Mouse (Mus musculus) forebrain, postnatal 0 days (tissue): ENCODE data around the gene Mid1. TPM values are rescaled to one million over a fixed set of nuclear protein-coding genes. Genes with fewer than 3 reads are reported as not detected.

Experiments
- ATAC-seq: fragments of 200-750 bp; cut with Nextera tagmentation; 2 replicates; pipeline ENCODE4 v1.8.0; 2017; ENCODE audit warnings: mild to moderate bottlenecking, moderate library complexity
- DNase-seq: peaks from one replicate; pipeline ENCODE4 v3.0.0-alpha.2; 2015
- H3K27ac ChIP-seq: fragments of 300-500 bp; sonication (generic); 2 replicates; pipeline ENCODE4 v1.5.1; 2014; ENCODE audit warnings: low read depth, mild to moderate bottlenecking, antibody characterized with exemption, low read length, moderate library complexity, mixed read lengths
- H3K27me3 ChIP-seq: fragments of 300-500 bp; sonication (generic); 2 replicates; pipeline ENCODE4 v1.6.1; 2014; ENCODE audit warnings: mild to moderate bottlenecking, low read length, mixed read lengths; ENCODE audit not compliant: insufficient read depth
- H3K36me3 ChIP-seq: fragments of 300-500 bp; sonication (generic); 2 replicates; pipeline ENCODE4 v1.6.1; 2014; ENCODE audit warnings: mild to moderate bottlenecking, moderate library complexity; ENCODE audit not compliant: insufficient read depth
- H3K4me1 ChIP-seq: fragments of 300-500 bp; sonication (generic); 2 replicates; pipeline ENCODE4 v1.6.1; 2014; ENCODE audit warnings: antibody characterized with exemption; ENCODE audit not compliant: insufficient read depth
- H3K4me2 ChIP-seq: fragments of 300-500 bp; sonication (generic); 2 replicates; pipeline ENCODE4 v1.6.1; 2014; ENCODE audit warnings: low read depth, mild to moderate bottlenecking, moderate library complexity
- H3K4me3 ChIP-seq: fragments of 300-500 bp; sonication (generic); 2 replicates; pipeline ENCODE4 v1.5.1; 2014; ENCODE audit warnings: low read depth, low read length, mixed read lengths
- H3K9ac ChIP-seq: fragments of 300-500 bp; sonication (generic); 2 replicates; pipeline ENCODE4 v1.6.1; 2014; ENCODE audit warnings: mild to moderate bottlenecking
- H3K9me3 ChIP-seq: fragments of 300-500 bp; sonication (generic); 2 replicates; pipeline ENCODE4 v1.6.1; 2016; ENCODE audit warnings: low read length
- CTCF ChIP-seq: sonication (generic); IDR thresholded peaks from 2 replicates; pipeline ENCODE4 v1.5.1; 2016; ENCODE audit warnings: antibody characterized with exemption, control low read depth, low read depth
- WGBS: fragments of 180-500 bp; shearing (Covaris S2); extraction: QIAGEN DNeasy Blood & Tissue Kit; methylation state at CpG from one replicate; pipeline ENCODE4 v1.1.7; 2014; 5-methylcytosine and 5-hydroxymethylcytosine counted together
- polyA plus RNA-seq: library from polyadenylated mRNA; unstranded; fragments of >200 nt; fragmentation: Nextera tagmentation; extraction: Ambion mirVana; gene quantifications from 2 replicates; pipeline ENCODE4 v1.2.1, GENCODE M21; 2015
- total RNA-seq: library from RNA; depleted of rRNA; stranded (reverse); fragments of >200 nt; gene quantifications from 2 replicates; pipeline ENCODE4 v1.2.3, GENCODE M21; 2014

Mid1 gene
- total and polyA plus RNA-seq, 2 experiments from 2014 or later, result 4.2 to 5.7 TPM

- ATAC-seq, result no peak
- Histone ChIP-seq H3K4me3 (no peak overlapping the region), H3K27me3 (no peaks in the 10 kb centered on the region), H3K9ac (no peak overlapping the region), H3K9me3 (no peaks in the 10 kb centered on the region), H3K4me2 (no peak overlapping the region), H3K27ac (no peak overlapping the region), H3K36me3 (no peaks in the 10 kb centered on the region), H3K4me1 (no peaks in the 10 kb centered on the region)
- TF ChIP-seq CTCF, result no peak
- DNase-seq, result no peak
- WGBS, result 44% methylated on average over 5 of the region's 5 CpGs
Measured at GRCm38 (mm10) chrX:169811318-169811717, 126.3 kb downstream of the Mid1 start.

GRCm38 (mm10) chrX:169811783-169812182, 126.8 kb downstream of the Mid1 start:
- Histone ChIP-seq H3K9me3 (no peaks in the 10 kb centered on the region), H3K4me3 (no peak overlapping the region), H3K4me1 (no peaks in the 10 kb centered on the region), H3K4me2 (no peak overlapping the region), H3K27me3 (no peaks in the 10 kb centered on the region), H3K27ac (no peak overlapping the region), H3K9ac (no peak overlapping the region), H3K36me3 (no peaks in the 10 kb centered on the region)
- DNase-seq (no peak), ATAC-seq (no peak)
- no peak for TF ChIP-seq CTCF
- 89% methylated on average over 2 of the region's 2 CpGs for WGBS

- Histone ChIP-seq H3K27ac (no peak overlapping the region), H3K4me1 (no peaks in the 10 kb centered on the region), H3K27me3 (no peaks in the 10 kb centered on the region), H3K4me3 (no peak overlapping the region), H3K36me3 (no peaks in the 10 kb centered on the region), H3K9me3 (no peaks in the 10 kb centered on the region), H3K4me2 (no peak overlapping the region), H3K9ac (no peak overlapping the region)
- ATAC-seq (no peak), DNase-seq (no peak)
- 54% methylated on average over 1 of the region's 1 CpGs for WGBS
- no peak for TF ChIP-seq CTCF
Measured at GRCm38 (mm10) chrX:169813673-169814072, 128.7 kb downstream of the Mid1 start.

- 32% methylated on average over 10 of the region's 10 CpGs for WGBS
- TF ChIP-seq CTCF, result no peak
- peak overlapping the region; percentile 28; the same call in 1 of the 2 replicates for H3K4me2 ChIP-seq
- no peaks in the 10 kb centered on the region; the same call in 1 of the 2 replicates for H3K27me3 ChIP-seq
- H3K9me3 ChIP-seq, result no peaks in the 10 kb centered on the region
- H3K4me3 ChIP-seq, result no peak overlapping the region
- ATAC-seq (peak; percentile 63), DNase-seq (peak; percentile 34)
- no peaks in the 10 kb centered on the region for H3K4me1 ChIP-seq
- H3K36me3 ChIP-seq, result no peaks in the 10 kb centered on the region
- H3K27ac ChIP-seq, result no peak overlapping the region
- H3K9ac ChIP-seq, result no peak overlapping the region
Measured at GRCm38 (mm10) chrX:169826947-169827346, 141.9 kb downstream of the Mid1 start.

GRCm38 (mm10) chrX:169827720-169828119, 142.7 kb downstream of the Mid1 start:
- 0 out of 2 replicates have a peak overlapping the region, but pooled peaks have one; percentile 10 for H3K9ac ChIP-seq
- H3K4me2 ChIP-seq, result peak overlapping the region; percentile 35
- 21% methylated on average over 7 of the region's 7 CpGs for WGBS
- peak overlapping the region; percentile 11; the same call in 1 of the 2 replicates for H3K4me3 ChIP-seq
- peak overlapping the region; percentile 54; the same call in 1 of the 2 replicates for H3K27ac ChIP-seq
- DNase-seq, result peak; percentile 26
- H3K36me3 ChIP-seq, result no peaks in the 10 kb centered on the region
- ATAC-seq, result 0 out of 2 replicates have a peak, but pooled peaks have one; percentile 36
- no peaks in the 10 kb centered on the region; the same call in 1 of the 2 replicates for H3K27me3 ChIP-seq
- no peak for TF ChIP-seq CTCF
- no peaks in the 10 kb centered on the region for H3K4me1 ChIP-seq
- no peaks in the 10 kb centered on the region for H3K9me3 ChIP-seq

- peak overlapping the region; percentile 11; the same call in 1 of the 2 replicates for H3K4me3 ChIP-seq
- no peak for DNase-seq
- no peak for TF ChIP-seq CTCF
- H3K4me2 ChIP-seq, result peak overlapping the region; percentile 35
- no peak for ATAC-seq
- no peaks in the 10 kb centered on the region for H3K27me3 ChIP-seq
- WGBS, result 27% methylated on average over 5 of the region's 5 CpGs
- no peaks in the 10 kb centered on the region for H3K36me3 ChIP-seq
- no peaks in the 10 kb centered on the region for H3K9me3 ChIP-seq
- peak overlapping the region; percentile 54; the same call in 1 of the 2 replicates for H3K27ac ChIP-seq
- H3K4me1 ChIP-seq, result no peaks in the 10 kb centered on the region
- 0 out of 2 replicates have a peak overlapping the region, but pooled peaks have one; percentile 10 for H3K9ac ChIP-seq
Measured at GRCm38 (mm10) chrX:169828136-169828535, 143.1 kb downstream of the Mid1 start.

GRCm38 (mm10) chrX:169830052-169830451, 145.1 kb downstream of the Mid1 start:
- Histone ChIP-seq H3K4me1 (no peaks in the 10 kb centered on the region), H3K27me3 (no peaks in the 10 kb centered on the region), H3K4me3 (no peak overlapping the region), H3K9ac (no peak overlapping the region), H3K9me3 (no peaks in the 10 kb centered on the region), H3K4me2 (no peak overlapping the region), H3K36me3 (no peaks in the 10 kb centered on the region), H3K27ac (no peak overlapping the region)
- no peak for DNase-seq
- 46% methylated on average over 4 of the region's 4 CpGs for WGBS
- no peak for TF ChIP-seq CTCF
- no peak for ATAC-seq
